Mouse (Mus musculus): Measurements from ENCODE around the gene Fto. TPM values are rescaled to one million over a fixed set of nuclear protein-coding genes. Genes with fewer than 3 reads are reported as not detected.

Gene Fto
- total and polyA plus RNA-seq, 3 experiments = 8.4 to 43.2 (median 15.7) TPM

DNA sequence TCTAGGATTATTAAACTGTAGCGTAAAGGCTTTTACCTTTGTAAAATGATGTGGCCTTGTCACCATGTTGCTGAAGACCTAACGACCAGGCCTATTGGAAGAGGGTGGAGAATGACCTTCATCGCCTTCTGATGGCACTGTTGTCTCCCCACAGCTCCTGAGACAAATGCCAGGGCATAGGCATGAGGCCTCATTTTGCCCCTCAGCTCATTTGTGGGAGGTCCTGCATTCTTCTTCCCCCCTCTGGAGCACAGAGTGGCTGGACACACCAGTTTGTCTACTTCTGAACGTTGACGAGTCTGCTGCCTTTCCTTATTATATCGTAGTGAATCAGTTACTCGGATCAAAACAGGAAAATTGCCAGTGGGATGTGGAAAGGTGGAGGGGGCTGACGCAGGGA is 26.3 kb downstream of the Fto start:
- Histone ChIP-seq H3K9me3 (replicated peaks; ENCODE audit: low read length) (peaks cover 7% of the 10 kb centered on the region), H3K4me2 (ENCODE audit: insufficient read depth, low read depth, poor library complexity, severe bottlenecking) (no peak overlapping the region), H3K4me3 (replicated peaks in 1 of 3; ENCODE audit: low read depth in 2 of 3, low read length in 2 of 3, poor library complexity in 1 of 3) (no peak overlapping the region), H3K36me3 (replicated peaks in 1 of 2; ENCODE audit: control insufficient read depth in 1 of 2, insufficient read depth in 1 of 2, low read length in 1 of 2) (peaks cover 2 to 34% of the 10 kb centered on the region in 2 experiments), H3K27me3 (replicated peaks) (no peaks in the 10 kb centered on the region), H3K27ac (ENCODE audit: insufficient read depth, low read depth) (no peak overlapping the region), H3K4me1 (ENCODE audit: control insufficient read depth in 1 of 2, insufficient read depth in 2 of 2) (peaks cover 0 to 12% of the 10 kb centered on the region in 2 experiments; a peak in 2 of 4 replicates), H3K79me2 (replicated peaks; ENCODE audit: control insufficient read depth, extremely low read depth, insufficient read depth, poor library complexity, severe bottlenecking) (peaks cover 2% of the 10 kb centered on the region; the same call in 1 of the 2 replicates), H3K9ac (ENCODE audit: insufficient read depth, low read depth) (no peak overlapping the region)
- dilution Hi-C loops (cut with MboI; ENCODE audit: extremely low pct_ligation_motif_present, extremely low pct_unique_long_range_greater_than_20kb, low sequenced_read_pairs) = no loop called here
- DNase-seq (ENCODE audit: extremely low read depth) = no peak
- in situ Hi-C loops (cut with MboI; ENCODE audit: low pct_ligation_motif_present, low pct_unique_long_range_greater_than_20kb, low sequenced_read_pairs) = no loop called here
- no peak for TF ChIP-seq NELFE (IDR thresholded peaks at IDR 0.05; ENCODE audit: low read depth, low read length)
- TF ChIP-seq MAFK (IDR thresholded peaks at IDR 0.05; ENCODE audit: insufficient replicate concordance, low read length) = no peak
- TF ChIP-seq POLR2A (IDR thresholded peaks at IDR 0.05; ENCODE audit: low read depth, low read length) = no peak
- no peak for TF ChIP-seq JUND (conservative IDR thresholded peaks at IDR 0.05; ENCODE audit: low read depth, low read length)
- no peak for TF ChIP-seq ELF1 (IDR thresholded peaks at IDR 0.05; ENCODE audit: low read depth, low read length)
- no peak for TF ChIP-seq E2F4 (IDR thresholded peaks at IDR 0.05; ENCODE audit: insufficient replicate concordance, low read depth, low read length)
- TF ChIP-seq TBP (conservative IDR thresholded peaks at IDR 0.05; ENCODE audit: low read depth, low read length) = no peak
- TF ChIP-seq IRF4 (IDR thresholded peaks at IDR 0.05; ENCODE audit: low read depth, low read length) = no peak
- TF ChIP-seq EP300 (IDR thresholded peaks at IDR 0.05; ENCODE audit: low read length) = no peak

DNA sequence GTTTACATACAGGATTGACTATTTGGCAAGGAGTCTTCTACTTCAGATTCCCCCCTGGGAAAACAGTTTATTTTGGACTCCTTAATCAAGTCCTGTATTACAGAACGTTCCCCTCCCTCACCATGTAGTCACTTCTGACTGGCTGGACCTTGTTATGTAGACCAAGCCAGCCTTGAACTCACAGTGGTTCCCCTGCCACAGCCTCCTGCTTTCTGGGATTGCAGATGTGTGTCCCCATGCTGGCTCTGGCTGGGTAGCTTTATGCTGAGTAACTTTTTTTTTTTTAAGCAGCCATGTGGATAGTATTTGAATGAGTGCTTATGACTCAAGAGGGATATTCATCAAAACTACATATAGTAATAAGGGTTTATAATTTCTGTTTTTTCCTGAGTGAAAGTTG is 27.4 kb downstream of the Fto start:
- no peak overlapping the region for H3K4me2 ChIP-seq (ENCODE audit: insufficient read depth, low read depth, poor library complexity, severe bottlenecking)
- TF ChIP-seq PAX5 (IDR thresholded peaks at IDR 0.05; ENCODE audit: low read length) (no peak), TBP (conservative IDR thresholded peaks at IDR 0.05; ENCODE audit: low read depth, low read length) (no peak), MXI1 (IDR thresholded peaks at IDR 0.05; ENCODE audit: low read depth, low read length) (no peak), POLR2A (IDR thresholded peaks at IDR 0.05; ENCODE audit: low read depth, low read length) (no peak), RCOR1 (conservative IDR thresholded peaks at IDR 0.05; ENCODE audit: low read depth, low read length) (no peak), JUN (IDR thresholded peaks at IDR 0.05; ENCODE audit: insufficient read depth, low read depth, low read length) (no peak), UBTF (IDR thresholded peaks at IDR 0.05; ENCODE audit: low read depth, low read length) (no peak), KAT2A (IDR thresholded peaks at IDR 0.05; ENCODE audit: insufficient replicate concordance, low read length) (no peak), CHD2 (IDR thresholded peaks at IDR 0.05; ENCODE audit: low read length) (no peak), SIN3A (IDR thresholded peaks at IDR 0.05; ENCODE audit: low read length) (no peak), EP300 (IDR thresholded peaks at IDR 0.05; ENCODE audit: low read length) (no peak), GABPA (IDR thresholded peaks at IDR 0.05; ENCODE audit: insufficient replicate concordance, low read depth, low read length) (no peak), USF2 (conservative IDR thresholded peaks at IDR 0.05; ENCODE audit: low read depth, low read length) (no peak), E2F4 (IDR thresholded peaks at IDR 0.05; ENCODE audit: insufficient replicate concordance, low read depth, low read length) (no peak), CTCF (conservative IDR thresholded peaks at IDR 0.05 in 1 of 2, IDR thresholded peaks at IDR 0.05 in 1 of 2; ENCODE audit: low read depth in 2 of 2, low read length in 2 of 2) (no peak), MAZ (IDR thresholded peaks at IDR 0.05; ENCODE audit: low read depth, low read length) (no peak), ZKSCAN1 (IDR thresholded peaks at IDR 0.05; ENCODE audit: borderline replicate concordance, low read depth, low read length) (no peak), JUND (conservative IDR thresholded peaks at IDR 0.05; ENCODE audit: low read depth, low read length) (no peak), SMC3 (IDR thresholded peaks at IDR 0.05; ENCODE audit: low read depth, low read length) (no peak), USF1 (IDR thresholded peaks at IDR 0.05; ENCODE audit: low read depth, low read length) (no peak)
- H3K4me1 ChIP-seq (ENCODE audit: control insufficient read depth in 1 of 2, insufficient read depth in 2 of 2) = peaks cover 0 to 12% of the 10 kb centered on the region in 2 experiments; a peak in 2 of 4 replicates
- peaks cover 7% of the 10 kb centered on the region for H3K9me3 ChIP-seq (replicated peaks; ENCODE audit: low read length)
- H3K27ac ChIP-seq (ENCODE audit: insufficient read depth, low read depth) = no peak overlapping the region
- dilution Hi-C loops (cut with MboI; ENCODE audit: extremely low pct_ligation_motif_present, extremely low pct_unique_long_range_greater_than_20kb, low sequenced_read_pairs) = no loop called here
- peaks cover 2% of the 10 kb centered on the region; the same call in 1 of the 2 replicates for H3K79me2 ChIP-seq (replicated peaks; ENCODE audit: control insufficient read depth, extremely low read depth, insufficient read depth, poor library complexity, severe bottlenecking)
- peaks cover 2 to 39% of the 10 kb centered on the region in 2 experiments for H3K36me3 ChIP-seq (replicated peaks in 1 of 2; ENCODE audit: control insufficient read depth in 1 of 2, insufficient read depth in 1 of 2, low read length in 1 of 2)
- no peaks in the 10 kb centered on the region for H3K27me3 ChIP-seq (replicated peaks)
- no peak overlapping the region for H3K4me3 ChIP-seq (replicated peaks in 1 of 3; ENCODE audit: low read depth in 2 of 3, low read length in 2 of 3, poor library complexity in 1 of 3)
- H3K9ac ChIP-seq (ENCODE audit: insufficient read depth, low read depth) = no peak overlapping the region
- no peak for DNase-seq (ENCODE audit: extremely low read depth)
- in situ Hi-C loops (cut with MboI; ENCODE audit: low pct_ligation_motif_present, low pct_unique_long_range_greater_than_20kb, low sequenced_read_pairs) = no loop called here

Data from CH12.LX (cell line).